Mouse (Mus musculus) heart, postnatal 25 days (tissue): ENCODE measurements around the gene Srrt. TPM values are rescaled to one million over a fixed set of nuclear protein-coding genes. Genes with fewer than 3 reads are reported as not detected.

Experiments used
- DNase-seq: peaks from one replicate; pipeline ENCODE4 v3.0.0; 2022; ENCODE audit warnings: low spot score
- intact Hi-C: fragments of 180-260 bp; cut with DNase I; formaldehyde crosslinking; loops from one replicate; pipeline ENCODE4 v1.15.1; 2025
- total RNA-seq, 2 experiments: library from RNA; stranded (reverse); gene quantifications; 2 replicates each; pipeline ENCODE4 v1.2.3; 2021

Srrt gene
- total RNA-seq, 2 experiments from 2014 or later: 67.1 to 67.7 TPM

GRCm38 (mm10) chr5:137304165-137304564, 3.3 kb downstream of the Srrt start:
- intact Hi-C loops: no loop called here
- DNase-seq: no peak

- intact Hi-C loops: no loop called here
- no peak for DNase-seq
Measured at GRCm38 (mm10) chr5:137303609-137304008, 3.9 kb downstream of the Srrt start.

- DNase-seq: no peak
- intact Hi-C loops: no loop called here
Measured at GRCm38 (mm10) chr5:137301253-137301652, 6.2 kb downstream of the Srrt start.

- no peak for DNase-seq
- intact Hi-C loops: no loop called here
Measured at GRCm38 (mm10) chr5:137299240-137299639, 8.2 kb downstream of the Srrt start.

- intact Hi-C loops: no loop called here
Measured at GRCm38 (mm10) chr5:137297126-137297525, 10.3 kb downstream of the Srrt start.

GRCm38 (mm10) chr5:137295712-137296111, 11.8 kb downstream of the Srrt start:
- intact Hi-C loops: no loop called here
- no peak for DNase-seq

More at GRCm38 (mm10) chr5:137297126-137297525, 10.3 kb downstream of the Srrt start:
- no peak for DNase-seq

GRCm38 (mm10) chr5:137295296-137295695, 12.2 kb downstream of the Srrt start:
- intact Hi-C loops: no loop called here
- no peak for DNase-seq

- intact Hi-C loops: loop anchor here (5.0 kb wide), 1 partner anchor 208 kb away; the partner anchor contains the start of gene Pop7
- no peak for DNase-seq
Measured at GRCm38 (mm10) chr5:137294744-137295093, 12.8 kb downstream of the Srrt start.

- peak; percentile 88 for DNase-seq
- intact Hi-C loops: loop anchor here (5.0 kb wide), 1 partner anchor 208 kb away; the partner anchor contains the start of gene Pop7
Measured at GRCm38 (mm10) chr5:137293839-137294743, 13.4 kb downstream of the Srrt start, which contains the start of gene Ufsp1. Gene Ufsp1, plus strand, starts transcription at chr5:137294629.

- DNase-seq: peak; percentile 61
- intact Hi-C loops: loop anchor here (5.0 kb wide), 1 partner anchor 209 kb away; the partner anchor contains the start of gene Pop7
Measured at GRCm38 (mm10) chr5:137293282-137293681, 14.2 kb downstream of the Srrt start.

- intact Hi-C loops: loop anchor here (2.0 to 5.0 kb wide), 2 partner anchors 89 to 211 kb away; partner anchors contain the start of gene Pop7
- DNase-seq: no peak
Measured at GRCm38 (mm10) chr5:137291381-137291926, 16.0 kb downstream of the Srrt start.

GRCm38 (mm10) chr5:137290677-137291076, 16.8 kb downstream of the Srrt start:
- intact Hi-C loops: loop anchor here (2.0 to 5.0 kb wide), 2 partner anchors 90 to 212 kb away; partner anchors contain the start of gene Pop7
- DNase-seq: no peak

GRCm38 (mm10) chr5:137289591-137290365, 17.7 kb downstream of the Srrt start:
- no peak for DNase-seq

GRCm38 (mm10) chr5:137288999-137289470, 18.4 kb downstream of the Srrt start:
- intact Hi-C loops: no loop called here
- no peak for DNase-seq

More at GRCm38 (mm10) chr5:137289591-137290365, 17.7 kb downstream of the Srrt start:
- intact Hi-C loops: loop anchor here (2.0 to 5.0 kb wide), 2 partner anchors 91 to 213 kb away; partner anchors contain the start of gene Pop7

GRCm38 (mm10) chr5:137287953-137288743, 19.3 kb downstream of the Srrt start:
- DNase-seq: no peak

GRCm38 (mm10) chr5:137287032-137287952, 20.2 kb downstream of the Srrt start, which contains the start of gene Ache:
Gene Ache, plus strand, starts transcription at chr5:137287519.
- DNase-seq: no peak
- intact Hi-C loops: loop anchor here (1.0 kb wide), 1 partner anchor 128 kb away; no protein-coding TSS in a partner anchor

More at GRCm38 (mm10) chr5:137287953-137288743, 19.3 kb downstream of the Srrt start:
- intact Hi-C loops: loop anchor here (1.0 kb wide), 1 partner anchor 129 kb away; no protein-coding TSS in a partner anchor

- DNase-seq: peak; percentile 75
- intact Hi-C loops: loop anchor here (1.0 kb wide), 2 partner anchors 127 to 155 kb away; no protein-coding TSS in a partner anchor
Measured at GRCm38 (mm10) chr5:137286655-137287031, 20.8 kb downstream of the Srrt start.

- DNase-seq: no peak
- intact Hi-C loops: loop anchor here (1.0 kb wide), 1 partner anchor 155 kb away; no protein-coding TSS in a partner anchor
Measured at GRCm38 (mm10) chr5:137285986-137286385, 21.5 kb downstream of the Srrt start.
